Mouse (Mus musculus): ENCODE data around the gene Spata18. TPM values are rescaled to one million over a fixed set of nuclear protein-coding genes. Genes with fewer than 3 reads are reported as not detected.

Gene Spata18
- total RNA-seq, 2 experiments from 2014 or later = not detected

GRCm38 (mm10) chr5:73650365-73650964 is 714 bp upstream of the Spata18 start:
- ATAC-seq (replicated peaks; ENCODE audit: low FRiP score, poor library complexity, severe bottlenecking) = no peak

DNA sequence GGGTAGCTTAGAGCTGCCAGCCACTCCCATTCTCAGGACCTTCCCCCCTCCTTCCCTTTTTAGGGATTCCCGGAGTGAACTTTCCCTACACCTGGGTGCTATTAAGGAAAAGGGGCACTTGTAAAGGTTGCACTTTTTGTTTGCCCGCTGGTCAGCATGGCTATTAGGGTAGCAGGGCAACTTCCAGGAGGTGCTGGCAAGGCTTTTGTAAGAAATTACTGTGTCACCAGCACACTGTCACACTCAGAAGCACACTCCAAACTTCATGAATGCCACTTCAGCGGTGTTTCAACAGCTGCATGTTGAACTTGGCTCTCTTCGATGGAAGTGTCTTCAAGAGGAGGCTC is 649 bp downstream of the Spata18 start:
- no peak for ATAC-seq (replicated peaks; ENCODE audit: low FRiP score, poor library complexity, severe bottlenecking)

DNA sequence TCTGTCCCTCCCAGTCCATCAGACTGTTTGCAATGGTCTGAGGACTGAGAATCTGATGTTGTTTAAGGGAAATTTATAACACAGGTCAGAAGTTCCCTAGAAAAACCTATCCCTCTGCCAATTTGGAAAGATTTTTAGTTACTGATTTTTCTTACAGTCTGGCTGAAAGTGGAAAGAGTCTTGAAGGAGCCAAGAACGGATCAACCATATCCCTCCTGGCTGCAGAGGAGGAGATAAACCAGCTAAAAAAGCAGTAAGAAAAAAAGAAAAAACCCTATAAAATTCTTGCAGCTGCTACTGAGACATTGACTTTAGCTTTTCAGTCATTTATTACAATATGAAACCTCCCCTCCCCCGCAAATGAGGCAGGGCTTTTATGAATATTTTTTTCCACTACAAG is 15.5 kb downstream of the Spata18 start:
- ATAC-seq (replicated peaks; ENCODE audit: low FRiP score, poor library complexity, severe bottlenecking) = no peak

- ATAC-seq (replicated peaks; ENCODE audit: low FRiP score, poor library complexity, severe bottlenecking) = no peak
Measured at GRCm38 (mm10) chr5:73667877-73668276, 16.7 kb downstream of the Spata18 start.

DNA sequence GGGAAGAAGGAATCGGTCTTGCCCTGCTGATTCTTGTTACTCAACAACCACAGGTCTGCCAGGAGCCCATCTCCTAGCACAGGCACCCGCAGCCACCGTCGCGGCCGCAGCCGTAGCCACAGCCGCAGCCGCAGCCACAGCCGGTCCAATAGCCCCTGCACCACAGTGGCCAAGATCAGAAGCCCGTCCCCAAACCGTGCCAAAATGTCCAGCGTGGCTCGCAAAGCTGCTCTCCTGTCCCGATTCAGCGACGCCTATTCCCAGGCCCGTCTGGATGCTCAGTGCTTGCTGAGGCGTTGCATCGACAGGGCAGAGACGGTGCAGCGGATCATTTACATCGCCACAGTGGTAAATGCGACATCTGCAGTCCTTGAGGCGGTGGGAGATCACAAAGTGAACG is 18.2 kb downstream of the Spata18 start:
- no peak for ATAC-seq (replicated peaks; ENCODE audit: low FRiP score, poor library complexity, severe bottlenecking)

- no peak for ATAC-seq (replicated peaks; ENCODE audit: low FRiP score, poor library complexity, severe bottlenecking)
Measured at GRCm38 (mm10) chr5:73675604-73676003, 24.4 kb downstream of the Spata18 start.

GRCm38 (mm10) chr5:73676626-73677025 is 25.4 kb downstream of the Spata18 start:
- ATAC-seq (replicated peaks; ENCODE audit: low FRiP score, poor library complexity, severe bottlenecking) = no peak

- no peak for ATAC-seq (replicated peaks; ENCODE audit: low FRiP score, poor library complexity, severe bottlenecking)
Measured at GRCm38 (mm10) chr5:73683221-73683620, 32.0 kb downstream of the Spata18 start.

- ATAC-seq (replicated peaks; ENCODE audit: low FRiP score, poor library complexity, severe bottlenecking) = no peak
Measured at GRCm38 (mm10) chr5:73683706-73684409, 32.7 kb downstream of the Spata18 start.

GRCm38 (mm10) chr5:73686149-73686548 is 35.0 kb downstream of the Spata18 start:
- no peak for ATAC-seq (replicated peaks; ENCODE audit: low FRiP score, poor library complexity, severe bottlenecking)

- ATAC-seq (replicated peaks; ENCODE audit: low FRiP score, poor library complexity, severe bottlenecking) = no peak
Measured at GRCm38 (mm10) chr5:73688576-73688975, 37.4 kb downstream of the Spata18 start.

GRCm38 (mm10) chr5:73690146-73690545 is 39.0 kb downstream of the Spata18 start:
- ATAC-seq (replicated peaks; ENCODE audit: low FRiP score, poor library complexity, severe bottlenecking) = no peak

DNA sequence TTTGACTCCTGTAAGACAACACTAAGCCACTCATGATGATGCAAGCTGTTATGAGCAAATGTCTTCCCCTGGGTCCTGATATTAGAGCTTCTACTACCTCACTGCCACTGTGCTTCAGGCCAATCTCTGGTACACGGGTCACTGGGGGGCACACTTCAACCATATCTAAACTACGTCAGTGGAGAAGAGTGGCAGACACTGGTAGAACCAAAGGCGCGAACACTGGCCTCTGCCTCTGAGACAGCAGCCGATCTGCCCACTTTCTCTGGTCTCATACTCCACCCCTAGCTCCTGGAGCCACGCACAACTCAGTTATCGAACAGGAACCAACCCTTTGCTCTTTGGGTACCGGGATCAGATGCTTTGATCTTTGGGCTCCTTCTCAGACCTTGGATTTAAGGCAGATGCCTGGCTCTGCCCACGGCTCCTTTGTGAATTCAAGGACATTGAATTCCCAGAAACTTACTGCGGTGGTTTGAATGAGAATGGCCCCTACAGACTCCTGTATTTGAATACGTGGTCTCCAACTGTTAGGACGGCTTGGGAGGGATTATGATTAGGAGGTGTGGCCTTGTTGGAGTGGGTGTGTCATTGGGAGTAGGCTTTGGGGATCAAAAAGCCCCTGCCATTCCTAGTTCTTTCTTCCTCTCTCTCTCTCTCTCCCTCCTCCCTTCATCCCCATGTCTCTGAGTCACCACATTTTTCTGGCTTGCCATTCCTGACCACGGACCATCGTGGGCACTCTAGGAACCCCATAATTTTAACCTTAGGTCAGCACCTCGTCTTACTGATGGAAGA is 40.7 kb downstream of the Spata18 start:
- no peak for ATAC-seq (replicated peaks; ENCODE audit: low FRiP score, poor library complexity, severe bottlenecking)

- ATAC-seq (replicated peaks; ENCODE audit: low FRiP score, poor library complexity, severe bottlenecking) = no peak
Measured at GRCm38 (mm10) chr5:73693778-73694177, 42.6 kb downstream of the Spata18 start.

DNA sequence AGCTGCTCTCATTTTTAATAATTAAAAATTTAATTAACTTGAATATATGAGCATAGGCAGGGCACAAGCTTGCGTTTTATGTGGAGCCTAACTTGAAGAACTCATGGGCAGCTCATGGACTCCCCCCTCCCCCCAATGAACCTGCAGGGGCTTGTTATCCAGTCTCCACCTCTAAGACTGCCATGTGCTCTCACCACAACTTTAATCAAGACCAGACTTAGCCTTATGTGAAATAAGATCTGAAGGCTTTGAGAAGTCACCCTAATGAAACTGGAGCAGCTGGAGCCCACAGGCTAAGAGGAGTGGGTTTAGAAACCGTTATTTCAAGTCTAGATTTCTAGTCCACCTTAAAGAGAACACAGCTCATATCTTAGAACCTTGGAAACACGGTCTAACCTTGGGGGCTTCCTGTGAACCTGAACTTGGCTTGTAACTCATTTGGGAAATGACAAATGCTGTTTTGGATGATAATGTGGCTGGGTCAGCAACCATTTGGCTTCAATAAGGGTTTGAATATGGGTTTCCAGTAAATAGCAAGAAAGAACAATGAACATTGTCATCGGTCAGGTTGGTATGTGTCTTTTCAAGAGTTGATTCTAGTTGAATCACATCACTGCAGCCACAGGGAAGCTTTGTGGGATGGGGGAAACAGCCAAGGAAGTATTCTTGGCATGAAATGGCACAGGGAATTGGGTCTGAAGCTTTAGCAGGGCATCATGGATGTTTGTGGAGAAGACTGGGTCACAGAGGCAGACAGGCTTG is 43.3 kb downstream of the Spata18 start:
- ATAC-seq (replicated peaks; ENCODE audit: low FRiP score, poor library complexity, severe bottlenecking) = no peak

DNA sequence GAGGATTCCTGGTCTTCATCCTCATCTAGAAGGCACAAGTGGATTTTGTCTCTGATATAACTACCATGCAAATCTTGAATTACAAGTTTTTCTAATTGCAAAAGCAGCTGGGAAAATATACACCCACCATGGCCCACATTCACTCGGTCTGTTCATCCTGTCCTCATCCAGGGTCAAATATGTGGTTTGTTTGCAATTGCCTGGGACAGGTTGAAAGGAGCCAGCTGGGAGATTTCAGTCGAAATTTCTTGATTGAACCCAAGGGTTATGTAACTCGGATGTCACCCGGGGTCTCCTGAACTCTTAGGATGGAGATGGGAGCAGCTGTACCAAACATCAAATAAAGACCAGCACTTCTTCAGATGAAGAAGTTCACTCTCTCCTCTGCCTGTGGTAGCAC is 46.5 kb downstream of the Spata18 start:
- no peak for ATAC-seq (replicated peaks; ENCODE audit: low FRiP score, poor library complexity, severe bottlenecking)

GRCm38 (mm10) chr5:73701063-73701890 is 50.1 kb downstream of the Spata18 start:
- ATAC-seq (replicated peaks; ENCODE audit: low FRiP score, poor library complexity, severe bottlenecking) = no peak

GRCm38 (mm10) chr5:73701946-73702710 is 50.9 kb downstream of the Spata18 start:
- no peak for ATAC-seq (replicated peaks; ENCODE audit: low FRiP score, poor library complexity, severe bottlenecking)

DNA sequence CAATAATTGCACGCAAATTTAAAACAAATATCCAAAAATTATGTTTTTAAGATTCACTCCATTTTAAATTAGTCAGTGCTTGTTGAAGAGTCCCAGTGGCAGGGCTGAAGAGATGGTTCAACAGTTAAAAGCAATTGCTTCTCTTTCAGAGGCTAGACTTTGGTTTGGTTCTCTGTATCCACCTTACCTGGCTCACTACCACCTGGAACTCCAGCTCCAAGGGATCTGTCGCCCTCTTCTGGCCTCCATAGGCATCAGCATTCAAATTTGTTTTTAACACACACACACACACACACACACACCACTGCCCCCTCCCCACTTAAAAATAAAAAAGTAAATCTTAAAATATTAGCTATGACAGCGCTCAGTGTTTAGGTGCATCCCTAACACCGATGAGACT is 51.9 kb downstream of the Spata18 start:
- ATAC-seq (replicated peaks; ENCODE audit: low FRiP score, poor library complexity, severe bottlenecking) = no peak

Measured in erythroblast, adult 5-6 weeks (primary cell).